Mouse (Mus musculus): ENCODE measurements around the gene Parva.

- TF ChIP-seq CTCF (conservative IDR thresholded peaks at IDR 0.05; ENCODE audit: low read length) (no peak), NANOG (IDR thresholded peaks at IDR 0.05; ENCODE audit: borderline replicate concordance, low read length) (no peak), POU5F1 (IDR thresholded peaks at IDR 0.05; ENCODE audit: borderline replicate concordance, low read length) (no peak)
Observed at GRCm38 (mm10) chr7:112378056-112378455, 49.2 kb upstream of the Parva start.
